Mouse (Mus musculus) myocyte (in vitro differentiated cells): ENCODE results near the gene Ipcef1. TPM values are rescaled to one million over a fixed set of nuclear protein-coding genes. Genes with fewer than 3 reads are reported as not detected.
"Not testable (repeated sequence)": the region's sequence is repeated elsewhere in the genome, so short reads cannot be mapped to it uniquely, and the experiment has no call there.

Source experiments
- H3K27me3 ChIP-seq: one replicate; pipeline ENCODE4 v1.6.1; 2011; ENCODE audit not compliant: control insufficient read depth, insufficient read depth, insufficient read length
- H3K36me3 ChIP-seq: one replicate; pipeline ENCODE4 v1.6.1; 2011; ENCODE audit not compliant: control insufficient read depth, insufficient read depth
- H3K4me2 ChIP-seq: one replicate; pipeline ENCODE4 v1.6.1; 2011; ENCODE audit warnings: low read depth, control low read depth
- H3K4me3 ChIP-seq: one replicate; pipeline ENCODE4 v1.5.1; 2011; ENCODE audit warnings: mild to moderate bottlenecking, control low read depth, moderate library complexity
- H3K79me2 ChIP-seq: one replicate; pipeline ENCODE4 v1.6.1; 2011; ENCODE audit not compliant: control insufficient read depth, insufficient read depth
- H3ac ChIP-seq: one replicate; pipeline ENCODE4 v1.6.1; 2011; ENCODE audit not compliant: control insufficient read depth, insufficient read length
- CEBPB ChIP-seq: IDR thresholded peaks from 2 replicates; pipeline ENCODE4 v1.6.1; 2011; ENCODE audit warnings: mild to moderate bottlenecking, moderate library complexity; ENCODE audit not compliant: poor library complexity, insufficient read depth, severe bottlenecking
- E2F4 ChIP-seq: IDR thresholded peaks from one replicate; pipeline ENCODE4 v1.6.1; 2011; ENCODE audit warnings: mild to moderate bottlenecking, control low read depth, moderate library complexity; ENCODE audit not compliant: insufficient read depth
- MAX ChIP-seq: IDR thresholded peaks from one replicate; pipeline ENCODE4 v1.6.1; 2011; ENCODE audit warnings: low read depth, mild to moderate bottlenecking, control low read depth
- MYOD1 ChIP-seq, 3 experiments: IDR thresholded peaks; one replicate each; pipeline ENCODE4 v1.6.1; 2011; ENCODE audit warnings: control low read depth in 2 of 3, low read depth in 2 of 3, mild to moderate bottlenecking in 2 of 3, moderate library complexity in 1 of 3; ENCODE audit not compliant: insufficient read length in 2 of 3, control insufficient read depth in 1 of 3
- MYOG ChIP-seq, 3 experiments: IDR thresholded peaks; one replicate each; pipeline ENCODE4 v1.6.1; 2011; ENCODE audit warnings: control low read depth in 2 of 3, low read depth in 2 of 3, mild to moderate bottlenecking in 2 of 3; ENCODE audit not compliant: insufficient read length in 2 of 3, control insufficient read depth in 1 of 3, insufficient read depth in 1 of 3
- POLR2A ChIP-seq: IDR thresholded peaks from one replicate; pipeline ENCODE4 v1.6.1; 2011; ENCODE audit warnings: low read depth, mild to moderate bottlenecking, control low read depth, moderate library complexity; ENCODE audit not compliant: insufficient read length
- POLR2AphosphoS2 ChIP-seq: IDR thresholded peaks from one replicate; pipeline ENCODE4 v1.6.1; 2011; ENCODE audit warnings: low read depth, control low read depth; ENCODE audit not compliant: insufficient read length
- REST ChIP-seq: IDR thresholded peaks from one replicate; pipeline ENCODE4 v1.6.1; 2011; ENCODE audit warnings: mild to moderate bottlenecking, control low read depth, moderate library complexity; ENCODE audit not compliant: insufficient read depth, insufficient read length
- SRF ChIP-seq: IDR thresholded peaks from one replicate; pipeline ENCODE4 v1.6.1; 2011; ENCODE audit warnings: low read depth; ENCODE audit not compliant: control insufficient read depth, insufficient read length
- TCF12 ChIP-seq: IDR thresholded peaks from one replicate; pipeline ENCODE4 v1.6.1; 2011; ENCODE audit warnings: mild to moderate bottlenecking, control low read depth; ENCODE audit not compliant: poor library complexity, insufficient read depth, severe bottlenecking
- TCF3 ChIP-seq: IDR thresholded peaks from one replicate; pipeline ENCODE4 v1.6.1; 2011; ENCODE audit warnings: low read depth, control low read depth; ENCODE audit not compliant: insufficient read length
- USF1 ChIP-seq: IDR thresholded peaks from one replicate; pipeline ENCODE4 v1.6.1; 2011; ENCODE audit warnings: low read depth, mild to moderate bottlenecking, control low read depth, moderate library complexity
- polyA plus RNA-seq: library from polyadenylated mRNA; unstranded; fragments of >200 nt; fragmentation: generic; extraction: Trizol; gene quantifications from one replicate; pipeline ENCODE4 v1.2.1, GENCODE M21; 2012; ENCODE audit warnings: missing spikeins

Ipcef1 gene
- polyA plus RNA-seq, 1 experiment = not detected

GRCm38 (mm10) chr10:6896659-6897303 is 155.5 kb downstream of the Ipcef1 start:
- Histone ChIP-seq H3ac (no peak overlapping the region), H3K36me3 (no peaks in the 10 kb centered on the region), H3K79me2 (no peaks in the 10 kb centered on the region), H3K4me3 (no peak overlapping the region), H3K27me3 (no peaks in the 10 kb centered on the region), H3K4me2 (no peak overlapping the region)
- TF ChIP-seq MAX (no peak), MYOG (IDR thresholded peaks at IDR 0.05; ENCODE audit: control insufficient read depth in 1 of 3, insufficient read depth in 1 of 3, insufficient read length in 2 of 3, low read depth in 2 of 3) (no peak), CEBPB (no peak), USF1 (no peak), REST (no peak), POLR2AphosphoS2 (no peak), SRF (no peak), E2F4 (no peak), MYOD1 (IDR thresholded peaks at IDR 0.05; ENCODE audit: control insufficient read depth in 1 of 3, insufficient read length in 2 of 3, low read depth in 2 of 3) (no peak), TCF3 (no peak), TCF12 (no peak), POLR2A (no peak)

DNA sequence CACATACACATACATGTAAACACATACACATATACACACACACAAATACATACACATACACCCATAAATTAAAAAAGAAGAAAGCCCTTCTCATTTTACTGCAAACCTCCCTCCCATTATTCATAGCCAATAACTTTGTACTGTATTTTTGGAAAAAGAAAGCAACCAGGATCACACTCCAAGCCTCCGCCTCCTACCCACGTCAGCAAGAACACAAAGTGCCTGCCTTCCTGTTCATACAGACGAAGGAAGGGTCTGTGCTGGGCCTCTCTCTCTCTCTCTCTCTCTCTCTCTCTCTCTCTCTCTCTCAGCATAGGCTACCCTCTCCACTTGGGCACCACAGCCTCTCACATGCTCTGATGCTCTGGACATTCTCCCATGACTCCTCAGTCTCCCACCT is 156.5 kb downstream of the Ipcef1 start:
- no peak overlapping the region for H3K4me3 ChIP-seq
- H3K79me2 ChIP-seq = no peaks in the 10 kb centered on the region
- no peaks in the 10 kb centered on the region for H3K27me3 ChIP-seq
- TF ChIP-seq POLR2A = no peak
- TF ChIP-seq TCF12 = no peak
- no peak for TF ChIP-seq USF1
- no peak for TF ChIP-seq TCF3
- no peak for TF ChIP-seq POLR2AphosphoS2
- no peak for TF ChIP-seq REST
- TF ChIP-seq SRF = no peak
- no peak for TF ChIP-seq E2F4
- no peak for TF ChIP-seq CEBPB
- TF ChIP-seq MYOG (IDR thresholded peaks at IDR 0.05; ENCODE audit: control insufficient read depth in 1 of 3, insufficient read depth in 1 of 3, insufficient read length in 2 of 3, low read depth in 2 of 3) = no peak
- TF ChIP-seq MYOD1 (IDR thresholded peaks at IDR 0.05; ENCODE audit: control insufficient read depth in 1 of 3, insufficient read length in 2 of 3, low read depth in 2 of 3) = no peak
- TF ChIP-seq MAX = no peak
- no peaks in the 10 kb centered on the region for H3K36me3 ChIP-seq
- H3K4me2 ChIP-seq = no peak overlapping the region
- H3ac ChIP-seq = no peak overlapping the region

- H3K4me2 ChIP-seq = no peak overlapping the region
- H3K27me3 ChIP-seq = no peaks in the 10 kb centered on the region
- H3K79me2 ChIP-seq = no peaks in the 10 kb centered on the region
- no peaks in the 10 kb centered on the region for H3K36me3 ChIP-seq
- TF ChIP-seq POLR2A = no peak
- H3ac ChIP-seq = no peak overlapping the region
- H3K4me3 ChIP-seq = no peak overlapping the region
These were observed 161.8 kb downstream of the Ipcef1 start for GRCm38 (mm10) chr10:6890348-6891009.

- Histone ChIP-seq H3ac (no peak overlapping the region), H3K27me3 (no peaks in the 10 kb centered on the region), H3K4me2 (no peak overlapping the region), H3K4me3 (no peak overlapping the region), H3K36me3 (no peaks in the 10 kb centered on the region), H3K79me2 (no peaks in the 10 kb centered on the region)
- TF ChIP-seq MYOG (IDR thresholded peaks at IDR 0.05; ENCODE audit: control insufficient read depth in 1 of 3, insufficient read depth in 1 of 3, insufficient read length in 2 of 3, low read depth in 2 of 3) (no peak), CEBPB (no peak), REST (no peak)
These were observed 162.5 kb downstream of the Ipcef1 start for GRCm38 (mm10) chr10:6889640-6890245.

DNA sequence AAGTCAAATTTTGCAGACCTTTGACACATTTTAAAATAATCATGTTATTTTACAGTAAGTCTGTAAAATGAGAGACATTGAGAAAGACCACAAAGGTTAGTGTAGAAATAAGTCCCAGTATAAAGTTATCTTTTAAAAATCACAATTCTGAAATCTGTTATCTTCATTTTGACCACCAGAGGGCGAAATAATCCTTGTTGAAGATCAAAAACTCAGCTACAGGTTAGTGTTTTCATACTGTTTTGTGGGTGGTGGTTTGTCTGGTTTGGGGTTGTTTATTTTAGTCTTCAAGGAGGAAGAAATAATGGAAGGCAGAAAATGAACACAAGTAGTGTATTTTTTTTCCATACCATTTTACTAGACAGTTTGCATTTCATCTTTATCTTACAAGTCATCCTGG is 166.8 kb downstream of the Ipcef1 start:
- Histone ChIP-seq H3K79me2 (no peaks in the 10 kb centered on the region), H3ac (no peak overlapping the region), H3K4me2 (no peak overlapping the region), H3K4me3 (no peak overlapping the region), H3K27me3 (no peaks in the 10 kb centered on the region), H3K36me3 (no peaks in the 10 kb centered on the region)
- TF ChIP-seq SRF (no peak), TCF12 (no peak), MYOG (IDR thresholded peaks at IDR 0.05; ENCODE audit: control insufficient read depth in 1 of 3, insufficient read depth in 1 of 3, insufficient read length in 2 of 3, low read depth in 2 of 3) (no peak), POLR2A (no peak), E2F4 (no peak)

DNA sequence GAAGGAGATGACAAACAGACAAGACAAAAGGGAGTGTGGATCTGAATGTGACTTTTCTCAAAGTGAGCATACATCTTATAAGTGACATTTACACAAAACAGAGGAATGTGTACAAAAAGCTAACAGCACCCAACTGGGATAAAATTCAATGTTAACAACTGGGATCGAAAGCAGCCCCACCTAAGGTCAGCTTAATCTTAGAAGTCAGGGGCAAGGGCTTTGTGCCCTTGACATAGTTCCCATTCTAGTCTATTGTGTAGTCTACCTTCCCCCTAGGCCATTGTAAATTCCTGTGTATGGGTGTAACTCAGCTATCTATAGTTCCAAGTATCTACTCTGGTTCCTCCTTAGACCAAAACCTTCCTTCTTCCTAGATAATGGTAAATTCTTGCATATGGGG is 170.2 kb downstream of the Ipcef1 start:
- not testable (repeated sequence) for H3K36me3 ChIP-seq, H3K4me2 ChIP-seq, H3ac ChIP-seq, H3K4me3 ChIP-seq, H3K79me2 ChIP-seq, H3K27me3 ChIP-seq
